ENCODE assay signal across 8 mouse cellular contexts in genomic region chr14:31194891-31195513, GRCm38 (mm10). TPM values are rescaled to one million over a fixed set of nuclear protein-coding genes. Genes with fewer than 3 reads are reported as not detected.
DNase-seq lines count a peak whose midpoint lies in the region; ATAC-seq and TF ChIP-seq lines count a peak whose summit lies in the region.

No protein-coding gene starts in this region.

- no peak overlapping the region for H3K4me3 ChIP-seq in lung, embryonic 16.5 days (ENCODE audit: low read length)
- no peak overlapping the region for H3K4me3 ChIP-seq in forebrain, postnatal 0 days (ENCODE audit: low read depth, low read length)

- peaks cover 29% of the 10 kb centered on the region for H3K36me3 ChIP-seq in lung, embryonic 16.5 days (ENCODE audit: control insufficient read depth, insufficient read depth, low read length)
- peaks cover 56% of the 10 kb centered on the region for H3K36me3 ChIP-seq in forebrain, postnatal 0 days (ENCODE audit: insufficient read depth)

- H3K27ac ChIP-seq in lung, embryonic 16.5 days (ENCODE audit: low read length): peak overlapping the region; percentile 89
- no peak overlapping the region for H3K27ac ChIP-seq in forebrain, postnatal 0 days (ENCODE audit: low read depth, low read length)

- 39% methylated on average over 14 of the region's 14 CpGs for WGBS in lung, embryonic 16.5 days
- 73% methylated on average over 14 of the region's 14 CpGs for WGBS in forebrain, postnatal 0 days

- H3K9me3 ChIP-seq in lung, embryonic 16.5 days (ENCODE audit: control insufficient read depth, low read length): no peaks in the 10 kb centered on the region
- H3K9me3 ChIP-seq in forebrain, postnatal 0 days (ENCODE audit: low read length): no peaks in the 10 kb centered on the region

- peak overlapping the region; percentile 22; the same call in 1 of the 2 replicates for H3K4me2 ChIP-seq in lung, embryonic 16.5 days (ENCODE audit: low read depth, low read length)
- H3K4me2 ChIP-seq in forebrain, postnatal 0 days (ENCODE audit: low read depth): no peak overlapping the region

- ATAC-seq in erythroblast, adult 5-6 weeks (replicated peaks; ENCODE audit: low FRiP score, poor library complexity, severe bottlenecking): 0 out of 2 replicates have a peak, but pooled peaks have one; percentile 17
- peak; percentile 83 for ATAC-seq in lung, embryonic 16.5 days (ENCODE audit: low read depth)
- no peak for ATAC-seq in forebrain, postnatal 0 days

- intact Hi-C loops in heart, postnatal 25 days (cut with DNase I): loop anchor here (2.0 kb wide), 1 partner anchor 66 kb away; the partner anchor contains the start of gene Smim4

- DNase-seq in 3T3-L1 (ENCODE audit: low read depth, low spot score) (peak; percentile 74), NIH3T3 (ENCODE audit: low read depth) (peak; percentile 72)
- peak; percentile 84 for DNase-seq in heart, postnatal 25 days (ENCODE audit: low spot score)
- peak; percentile 31 for DNase-seq in thymus, postnatal 0 days (ENCODE audit: low spot score)
- DNase-seq in forebrain, postnatal 0 days: no peak
- no peak for DNase-seq in right cerebral cortex, postnatal 4 days

- no peak overlapping the region for H3K9ac ChIP-seq in lung, embryonic 16.5 days (ENCODE audit: low read length)
- no peak overlapping the region for H3K9ac ChIP-seq in forebrain, postnatal 0 days

- no peaks in the 10 kb centered on the region for H3K27me3 ChIP-seq in lung, embryonic 16.5 days (ENCODE audit: control insufficient read depth, insufficient read depth, low read depth, low read length)
- no peaks in the 10 kb centered on the region for H3K27me3 ChIP-seq in forebrain, postnatal 0 days (ENCODE audit: insufficient read depth, low read length)

- peaks cover 23% of the 10 kb centered on the region for H3K4me1 ChIP-seq in lung, embryonic 16.5 days (replicated peaks; ENCODE audit: control insufficient read depth, insufficient read depth, low read length)
- no peaks in the 10 kb centered on the region for H3K4me1 ChIP-seq in forebrain, postnatal 0 days (ENCODE audit: insufficient read depth)

- TF ChIP-seq CTCF in forebrain, postnatal 0 days (IDR thresholded peaks at IDR 0.05; ENCODE audit: low read depth): no peak

RNA-seq across cellular contexts. Expression of gene Tnnc1, which starts 13.1 kb away (rescaled TPM):
- not detected in 2 replicates for total RNA-seq in erythroblast, adult 5-6 weeks (2015; ENCODE audit: low replicate concordance)
- total RNA-seq in erythroblast, adult 5-6 weeks (2017; ENCODE audit: low replicate concordance): not detected in 2 replicates
- 1,000 to 10,000 TPM; 5,169 to 5,647 TPM for total RNA-seq in heart, postnatal 25 days (2021)
- 93.6 and 113 TPM in 2 replicates for polyA plus RNA-seq in lung, embryonic 16.5 days (2015; fragmentation: Nextera tagmentation; extraction: Ambion mirVana)
- polyA plus RNA-seq in thymus, postnatal 0 days (2015; fragmentation: Nextera tagmentation; extraction: Ambion mirVana): 5.0 and 5.7 TPM in 2 replicates
- 1.2 and 2.4 TPM in 2 replicates for total RNA-seq in forebrain, postnatal 0 days (2014; rRNA removed)
- polyA plus RNA-seq in forebrain, postnatal 0 days (2015; fragmentation: Nextera tagmentation; extraction: Ambion mirVana): 2.4 and 3.0 TPM in 2 replicates

RNA-seq across cellular contexts. Expression of gene Nisch, which starts 21.7 kb away (rescaled TPM):
- 30.2 and 34.1 TPM in 2 replicates for total RNA-seq in erythroblast, adult 5-6 weeks (2015; ENCODE audit: low replicate concordance)
- 19.5 and 21.8 TPM in 2 replicates for total RNA-seq in erythroblast, adult 5-6 weeks (2017; ENCODE audit: low replicate concordance)
- 100 to 1,000 TPM; 145 to 148 TPM for total RNA-seq in heart, postnatal 25 days (2021)
- polyA plus RNA-seq in lung, embryonic 16.5 days (2015; fragmentation: Nextera tagmentation; extraction: Ambion mirVana): 377 and 397 TPM in 2 replicates
- 116 and 144 TPM in 2 replicates for polyA plus RNA-seq in thymus, postnatal 0 days (2015; fragmentation: Nextera tagmentation; extraction: Ambion mirVana)
- 211 and 300 TPM in 2 replicates for total RNA-seq in forebrain, postnatal 0 days (2014; rRNA removed)
- polyA plus RNA-seq in forebrain, postnatal 0 days (2015; fragmentation: Nextera tagmentation; extraction: Ambion mirVana): 148 and 199 TPM in 2 replicates

RNA-seq across cellular contexts. Expression of gene Sema3g, which starts 22.7 kb away (rescaled TPM):
- total RNA-seq in erythroblast, adult 5-6 weeks (2015; ENCODE audit: low replicate concordance): not detected in 2 replicates
- total RNA-seq in erythroblast, adult 5-6 weeks (2017; ENCODE audit: low replicate concordance): not detected in 2 replicates
- 10 to 100 TPM; 12.4 to 16.1 TPM for total RNA-seq in heart, postnatal 25 days (2021)
- polyA plus RNA-seq in lung, embryonic 16.5 days (2015; fragmentation: Nextera tagmentation; extraction: Ambion mirVana): 2.3 and 2.7 TPM in 2 replicates
- polyA plus RNA-seq in thymus, postnatal 0 days (2015; fragmentation: Nextera tagmentation; extraction: Ambion mirVana): 0.27 and 0.30 TPM in 2 replicates
- 2.2 and 3.7 TPM in 2 replicates for total RNA-seq in forebrain, postnatal 0 days (2014; rRNA removed)
- 0.23 and 0.31 TPM in 2 replicates for polyA plus RNA-seq in forebrain, postnatal 0 days (2015; fragmentation: Nextera tagmentation; extraction: Ambion mirVana)

RNA-seq across cellular contexts. Expression of gene Stab1, which starts 26.6 kb away (rescaled TPM):
- not detected in 2 replicates for total RNA-seq in erythroblast, adult 5-6 weeks (2015; ENCODE audit: low replicate concordance)
- 0.70 TPM in 1 of 2 replicates, not detected in the other for total RNA-seq in erythroblast, adult 5-6 weeks (2017; ENCODE audit: low replicate concordance)
- total RNA-seq in heart, postnatal 25 days (2021): 10 to 100 TPM; 76.4 to 76.8 TPM
- polyA plus RNA-seq in lung, embryonic 16.5 days (2015; fragmentation: Nextera tagmentation; extraction: Ambion mirVana): 48.9 and 52.1 TPM in 2 replicates
- 8.0 and 8.8 TPM in 2 replicates for polyA plus RNA-seq in thymus, postnatal 0 days (2015; fragmentation: Nextera tagmentation; extraction: Ambion mirVana)
- total RNA-seq in forebrain, postnatal 0 days (2014; rRNA removed): 21.9 and 23.3 TPM in 2 replicates
- polyA plus RNA-seq in forebrain, postnatal 0 days (2015; fragmentation: Nextera tagmentation; extraction: Ambion mirVana): 7.7 and 11.4 TPM in 2 replicates

RNA-seq across cellular contexts. Expression of gene Phf7, which starts 56.1 kb away (rescaled TPM):
- 4.8 and 11.5 TPM in 2 replicates for total RNA-seq in erythroblast, adult 5-6 weeks (2015; ENCODE audit: low replicate concordance)
- 2.5 and 4.8 TPM in 2 replicates for total RNA-seq in erythroblast, adult 5-6 weeks (2017; ENCODE audit: low replicate concordance)
- total RNA-seq in heart, postnatal 25 days (2021): 1 to 10 TPM; 3.4 to 4.1 TPM
- polyA plus RNA-seq in lung, embryonic 16.5 days (2015; fragmentation: Nextera tagmentation; extraction: Ambion mirVana): 13.5 TPM in 2 replicates
- 18.6 and 21.5 TPM in 2 replicates for polyA plus RNA-seq in thymus, postnatal 0 days (2015; fragmentation: Nextera tagmentation; extraction: Ambion mirVana)
- 7.1 and 8.6 TPM in 2 replicates for total RNA-seq in forebrain, postnatal 0 days (2014; rRNA removed)
- polyA plus RNA-seq in forebrain, postnatal 0 days (2015; fragmentation: Nextera tagmentation; extraction: Ambion mirVana): 12.2 and 12.9 TPM in 2 replicates

Comparison
In these comparisons a context has a peak if more than half of its experiments do, and no peak if none do; other contexts are left out.
1. DNase-seq: peak in 3T3-L1 (single experiment), NIH3T3 (single experiment), heart, postnatal 25 days (single experiment) and thymus, postnatal 0 days (single experiment); none in forebrain, postnatal 0 days (single experiment) and right cerebral cortex, postnatal 4 days (single experiment).
2. RNA of gene Tnnc1, which starts 13.1 kb away (total RNA-seq): 5,169 to 5,647 TPM in heart, postnatal 25 days; 1.2 to 2.4 TPM in forebrain, postnatal 0 days and not detected in erythroblast, adult 5-6 weeks; every median in the first group is over 1,000 times any median in the second.